Mouse (Mus musculus) thymus, adult 2 months (tissue): ENCODE results near the gene Stk38l. TPM values are rescaled to one million over a fixed set of nuclear protein-coding genes. Genes with fewer than 3 reads are reported as not detected.
A peak's percentile ranks its signal among the peaks of the same experiment; 100 is the strongest.

Experiments
- DNase-seq: peaks from one replicate; pipeline ENCODE4 v3.0.0; 2021
- H3K27ac ChIP-seq: fragments of 200-500 bp; 2 replicates; pipeline ENCODE4 v1.5.1; 2012; ENCODE audit warnings: low read length, control low read depth; ENCODE audit not compliant: control insufficient read depth, insufficient read depth
- H3K27me3 ChIP-seq: fragments of 200-500 bp; 2 replicates; pipeline ENCODE4 v1.6.1; 2012; ENCODE audit warnings: mild to moderate bottlenecking, low read length, moderate library complexity, mixed read lengths; ENCODE audit not compliant: control insufficient read depth, insufficient read depth
- H3K36me3 ChIP-seq: fragments of 200-500 bp; 2 replicates; pipeline ENCODE4 v1.6.1; 2012; ENCODE audit warnings: mild to moderate bottlenecking, low read length, moderate library complexity; ENCODE audit not compliant: control insufficient read depth, insufficient read depth
- H3K4me1 ChIP-seq: fragments of 200-500 bp; replicated peaks from 2 replicates; pipeline ENCODE4 v1.6.1; 2012; ENCODE audit warnings: low read length; ENCODE audit not compliant: control insufficient read depth, insufficient read depth
- H3K4me3 ChIP-seq: fragments of 200-500 bp; 2 replicates; pipeline ENCODE4 v1.5.1; 2012; ENCODE audit warnings: mild to moderate bottlenecking, low read length, control low read depth, moderate library complexity; ENCODE audit not compliant: control insufficient read depth, insufficient read depth
- CTCF ChIP-seq: fragments of 200-500 bp; IDR thresholded peaks from 2 replicates; pipeline ENCODE4 v1.5.1; 2012; ENCODE audit warnings: mild to moderate bottlenecking, control low read depth, low read length, moderate library complexity, borderline replicate concordance; ENCODE audit not compliant: control insufficient read depth, poor library complexity, insufficient read depth; ENCODE audit errors: extremely low read depth
- POLR2A ChIP-seq: fragments of 200-500 bp; IDR thresholded peaks from 2 replicates; pipeline ENCODE4 v1.6.1; 2012; ENCODE audit warnings: mild to moderate bottlenecking, low read length, control low read depth, moderate library complexity; ENCODE audit not compliant: control insufficient read depth, poor library complexity, insufficient read depth; ENCODE audit errors: extremely low read depth
- WGBS: fragments of 180-500 bp; shearing (Covaris S2); methylation state at CpG from one replicate; pipeline ENCODE4 v1.1.7; 2018; 5-methylcytosine and 5-hydroxymethylcytosine counted together
- polyA plus RNA-seq: library from polyadenylated mRNA; depleted of rRNA; stranded (reverse); fragments of >200 nt; gene quantifications from 2 replicates; pipeline ENCODE4 v1.2.3, GENCODE M21; 2012

The Stk38l gene
- polyA plus RNA-seq, 1 experiment: 3.8 TPM

DNA sequence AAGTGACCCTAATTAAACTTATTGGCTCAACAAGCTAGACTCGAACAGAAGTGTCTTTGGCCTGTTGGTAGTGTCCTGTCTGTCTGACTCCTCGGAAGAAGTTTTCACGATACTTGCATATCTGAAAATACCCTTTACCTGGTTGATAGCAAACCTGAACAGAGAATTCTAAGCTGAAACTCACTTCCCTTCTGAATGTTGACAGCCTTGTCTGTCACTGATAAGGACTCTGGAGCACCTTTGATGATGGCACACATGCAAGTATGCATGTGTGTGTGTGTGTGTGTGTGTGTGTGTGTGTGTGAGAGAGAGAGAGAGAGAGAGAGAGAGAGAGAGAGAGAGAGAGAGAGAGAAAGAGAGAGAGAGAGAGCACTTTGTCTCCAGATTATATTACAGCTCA, 21.4 kb upstream of the Stk38l start:
- 85% methylated on average over 3 of the region's 3 CpGs for WGBS

DNA sequence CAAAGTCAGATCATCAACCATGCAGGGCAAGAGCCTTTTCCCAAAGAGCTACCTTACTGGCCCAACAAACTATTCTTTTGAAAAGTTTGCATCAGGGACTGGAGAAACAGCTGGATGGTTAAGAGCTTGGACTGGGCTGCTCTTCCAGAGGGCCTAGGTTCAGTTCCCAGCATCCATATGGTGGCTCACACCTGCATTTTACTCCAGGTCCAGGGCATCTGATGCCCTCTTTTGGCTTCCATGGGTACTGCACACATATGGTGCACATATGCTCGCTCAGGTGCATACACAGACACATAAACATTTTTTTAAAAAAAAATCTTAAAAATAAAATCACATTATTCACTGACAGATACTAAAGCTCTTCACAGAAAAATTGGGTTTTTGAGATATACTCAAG, 19.2 kb upstream of the Stk38l start:
- WGBS: 96% methylated on average over 1 of the region's 1 CpGs
- H3K27ac ChIP-seq: no peak overlapping the region

More for the DNA sequence above, 21.4 kb upstream of the Stk38l start:
- Histone ChIP-seq H3K4me3 (no peak overlapping the region), H3K27me3 (no peaks in the 10 kb centered on the region), H3K36me3 (no peaks in the 10 kb centered on the region), H3K27ac (no peak overlapping the region), H3K4me1 (0 out of 2 replicates have a peak, but pooled peaks cover 3% of the 10 kb centered on the region)
- no peak for DNase-seq
- TF ChIP-seq CTCF (no peak), POLR2A (no peak)

DNA sequence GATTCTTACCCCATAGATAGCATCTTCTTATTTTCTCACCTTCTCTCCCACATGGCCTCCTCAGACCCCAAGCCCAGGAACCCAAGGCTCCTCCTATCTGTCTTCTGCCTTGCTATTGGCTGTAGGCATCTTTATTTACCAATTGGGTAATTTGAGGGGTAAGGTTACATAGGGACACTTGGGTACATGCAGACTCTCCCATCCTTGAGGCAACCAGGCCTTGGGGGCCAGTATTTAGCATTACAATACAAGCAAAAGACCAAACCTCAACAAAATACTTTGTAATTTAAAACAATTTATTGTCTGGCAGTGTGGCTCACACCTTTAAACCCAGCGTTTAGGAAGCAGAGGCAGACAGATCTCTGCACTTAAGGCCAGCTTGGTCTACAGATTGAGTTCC, 5.2 kb upstream of the Stk38l start:
- Histone ChIP-seq H3K36me3 (no peaks in the 10 kb centered on the region), H3K27ac (no peak overlapping the region), H3K27me3 (no peaks in the 10 kb centered on the region), H3K4me1 (no peaks in the 10 kb centered on the region), H3K4me3 (no peak overlapping the region)
- 83% methylated on average over 1 of the region's 1 CpGs for WGBS
- no peak for DNase-seq
- TF ChIP-seq CTCF: no peak
- TF ChIP-seq POLR2A: no peak

More for the DNA sequence above, 19.2 kb upstream of the Stk38l start:
- TF ChIP-seq POLR2A (no peak), CTCF (no peak)
- Histone ChIP-seq H3K4me1 (0 out of 2 replicates have a peak, but pooled peaks cover 3% of the 10 kb centered on the region), H3K4me3 (no peak overlapping the region), H3K27me3 (no peaks in the 10 kb centered on the region), H3K36me3 (no peaks in the 10 kb centered on the region)
- DNase-seq: no peak

DNA sequence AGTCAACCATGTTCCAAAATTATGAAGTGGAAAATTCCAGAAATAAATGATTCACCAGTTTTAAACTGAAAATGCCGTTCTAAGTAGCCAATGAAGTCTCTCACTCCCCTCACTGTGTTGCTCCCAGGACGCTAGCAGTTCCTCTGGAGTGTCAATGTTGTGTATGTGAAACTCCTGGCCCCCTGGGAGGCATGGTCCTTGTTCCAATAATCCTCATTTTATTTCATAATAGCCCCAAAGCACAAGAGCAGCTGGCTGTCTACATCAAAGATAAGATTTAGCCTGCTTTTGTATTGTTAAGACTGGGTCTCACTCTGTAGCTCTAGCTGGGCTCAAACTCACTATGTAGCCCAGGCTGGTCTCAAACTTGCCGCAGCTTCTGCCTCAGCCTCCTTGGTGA, 990 bp upstream of the Stk38l start:
- no peaks in the 10 kb centered on the region for H3K4me1 ChIP-seq
- H3K36me3 ChIP-seq: no peaks in the 10 kb centered on the region
- DNase-seq: no peak
- 97% methylated on average over 3 of the region's 3 CpGs for WGBS
- H3K27me3 ChIP-seq: no peaks in the 10 kb centered on the region
- no peak overlapping the region for H3K4me3 ChIP-seq
- H3K27ac ChIP-seq: no peak overlapping the region
- no peak for TF ChIP-seq POLR2A
- no peak for TF ChIP-seq CTCF

DNA sequence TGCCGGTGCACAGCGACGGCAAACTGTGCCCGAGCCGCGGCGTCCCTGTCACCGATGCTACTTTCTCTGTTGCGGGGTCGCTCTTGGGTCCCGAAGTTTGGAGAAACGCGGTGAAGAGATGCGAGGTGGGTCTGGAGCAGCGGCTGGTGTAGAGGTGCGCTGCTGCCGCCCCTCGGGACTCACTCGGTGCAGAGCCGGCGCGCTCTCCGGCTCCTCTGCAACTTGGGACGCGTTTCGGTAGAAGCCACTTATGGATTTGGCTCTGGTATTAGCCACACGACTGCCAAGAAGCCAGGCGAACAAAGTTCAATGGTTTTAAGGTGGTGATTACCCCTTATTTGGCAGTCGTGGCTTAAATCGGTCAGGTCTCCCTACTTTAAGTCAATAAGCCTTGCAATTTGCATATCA, 593 bp downstream of the Stk38l start:
- no peaks in the 10 kb centered on the region for H3K27me3 ChIP-seq
- TF ChIP-seq POLR2A (no peak), CTCF (no peak)
- H3K36me3 ChIP-seq: no peaks in the 10 kb centered on the region
- no peak overlapping the region for H3K27ac ChIP-seq
- WGBS: under 1% methylated on average over 30 of the region's 30 CpGs
- H3K4me3 ChIP-seq: peak overlapping the region; percentile 80
- no peak for DNase-seq
- no peaks in the 10 kb centered on the region for H3K4me1 ChIP-seq

DNA sequence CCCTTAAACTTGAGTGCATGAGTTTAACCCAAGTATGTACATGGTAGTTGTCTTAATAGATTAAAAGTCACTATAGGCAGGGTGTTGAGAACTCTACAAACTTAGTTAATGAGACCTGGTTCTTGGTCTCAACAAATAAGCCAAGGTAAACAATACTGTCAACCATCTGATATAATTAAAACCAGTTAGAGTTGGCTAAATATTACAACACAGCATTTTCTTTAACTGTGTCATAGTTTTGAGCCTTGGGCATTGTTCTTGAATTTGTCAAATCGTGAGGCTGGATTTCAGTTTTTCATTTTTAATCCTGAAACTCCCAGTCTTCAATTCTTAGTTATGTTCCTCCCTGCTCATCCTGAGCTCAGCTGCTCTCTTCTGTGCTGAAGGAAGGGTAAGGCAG, 6.2 kb downstream of the Stk38l start:
- no peaks in the 10 kb centered on the region for H3K4me1 ChIP-seq
- 90% methylated on average over 1 of the region's 1 CpGs for WGBS
- no peak overlapping the region for H3K27ac ChIP-seq
- H3K36me3 ChIP-seq: no peaks in the 10 kb centered on the region
- DNase-seq: no peak
- no peaks in the 10 kb centered on the region for H3K27me3 ChIP-seq
- no peak overlapping the region for H3K4me3 ChIP-seq
- no peak for TF ChIP-seq POLR2A
- TF ChIP-seq CTCF: no peak

DNA sequence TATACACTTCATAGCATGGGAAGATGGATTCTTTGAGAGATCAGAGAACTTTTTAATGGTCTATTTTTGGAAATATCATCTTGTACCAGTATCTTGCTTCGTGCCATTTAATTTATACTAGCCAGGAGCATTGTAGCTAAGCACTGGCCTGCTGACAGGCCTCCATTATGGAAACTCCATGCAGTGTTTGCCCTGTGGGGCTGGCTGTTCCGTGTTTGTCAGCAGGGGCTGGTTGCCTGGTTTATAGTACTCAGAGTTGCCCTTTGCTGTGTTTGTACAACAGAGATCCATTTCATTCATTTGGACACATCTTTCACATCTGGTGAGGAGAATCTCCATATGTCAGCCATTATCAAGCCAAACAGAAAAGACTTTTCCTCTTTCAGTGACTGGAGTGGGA, 6.9 kb downstream of the Stk38l start:
- Histone ChIP-seq H3K36me3 (no peaks in the 10 kb centered on the region), H3K27me3 (no peaks in the 10 kb centered on the region), H3K4me3 (no peak overlapping the region), H3K4me1 (no peaks in the 10 kb centered on the region), H3K27ac (no peak overlapping the region)
- no peak for DNase-seq
- WGBS: 88% methylated on average over 2 of the region's 2 CpGs
- TF ChIP-seq CTCF (no peak), POLR2A (no peak)
